Mouse (Mus musculus) small intestine, adult 2 months (tissue): ENCODE measurements around the gene She.

Source experiments
- CTCF ChIP-seq: fragments of 200-500 bp; IDR thresholded peaks from 2 replicates; pipeline ENCODE4 v1.5.1; 2012; ENCODE audit warnings: low read depth, mild to moderate bottlenecking, control low read depth, inconsistent platforms, low read length, moderate library complexity, mixed read lengths; ENCODE audit not compliant: insufficient replicate concordance, insufficient read length; ENCODE audit errors: extremely low read depth
- POLR2A ChIP-seq: fragments of 200-500 bp; IDR thresholded peaks from 2 replicates; pipeline ENCODE4 v1.6.1; 2012; ENCODE audit warnings: low read depth, mild to moderate bottlenecking, control low read depth, inconsistent platforms, low read length, moderate library complexity

GRCm38 (mm10) chr3:89818605-89819004, 12.6 kb upstream of the She start:
- TF ChIP-seq POLR2A (no peak), CTCF (no peak)
